Mouse (Mus musculus): Measurements from ENCODE around the gene Olfr1361. TPM values are rescaled to one million over a fixed set of nuclear protein-coding genes. Genes with fewer than 3 reads are reported as not detected.

Gene Olfr1361
- total RNA-seq (2021) = not detected
- long read RNA-seq, experiment 1 = 0 reads
- long read RNA-seq, experiment 2 = 0 reads

DNA sequence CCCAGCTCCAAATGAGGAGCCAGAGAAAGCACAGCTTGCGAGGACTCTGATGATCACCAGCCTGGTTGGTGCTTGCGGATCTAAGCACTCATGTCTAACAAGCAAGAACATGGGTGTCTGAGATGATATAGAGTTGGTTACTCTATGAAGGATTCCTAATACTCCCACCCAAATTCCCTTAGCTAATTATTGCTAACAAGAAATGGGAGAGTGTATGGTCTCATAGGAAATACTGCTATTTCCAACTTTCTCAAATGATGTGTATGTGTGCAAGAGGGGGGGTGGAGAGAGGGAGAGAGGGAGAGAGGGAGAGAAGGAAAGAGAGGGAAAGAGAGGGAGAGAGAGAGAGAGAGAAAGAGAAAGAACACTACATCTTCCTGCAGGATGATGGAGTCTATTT lies at the start of gene Olfr1361:
TSS of gene Olfr1361 (minus strand) at position 101 of the 400 bp plus-strand sequence.
- no peak for DNase-seq
- intact Hi-C loops (cut with DNase I) = no loop called here

GRCm38 (mm10) chr13:21711698-21712097 lies 48.5 kb upstream of the Olfr1361 start:
- DNase-seq = no peak
- intact Hi-C loops (cut with DNase I) = loop anchor here (2.0 to 10.0 kb wide), 8 partner anchors 69 to 1813 kb away; partner anchors contain the start of genes Hist1h1b and Zscan12

- intact Hi-C loops (cut with DNase I) = loop anchor here (2.0 to 10.0 kb wide), 8 partner anchors 70 to 1814 kb away; partner anchors contain the start of genes Hist1h1b and Zscan12
- DNase-seq = peak; percentile 76 to 83
Measured at GRCm38 (mm10) chr13:21710821-21711525, 47.8 kb upstream of the Olfr1361 start.

DNA sequence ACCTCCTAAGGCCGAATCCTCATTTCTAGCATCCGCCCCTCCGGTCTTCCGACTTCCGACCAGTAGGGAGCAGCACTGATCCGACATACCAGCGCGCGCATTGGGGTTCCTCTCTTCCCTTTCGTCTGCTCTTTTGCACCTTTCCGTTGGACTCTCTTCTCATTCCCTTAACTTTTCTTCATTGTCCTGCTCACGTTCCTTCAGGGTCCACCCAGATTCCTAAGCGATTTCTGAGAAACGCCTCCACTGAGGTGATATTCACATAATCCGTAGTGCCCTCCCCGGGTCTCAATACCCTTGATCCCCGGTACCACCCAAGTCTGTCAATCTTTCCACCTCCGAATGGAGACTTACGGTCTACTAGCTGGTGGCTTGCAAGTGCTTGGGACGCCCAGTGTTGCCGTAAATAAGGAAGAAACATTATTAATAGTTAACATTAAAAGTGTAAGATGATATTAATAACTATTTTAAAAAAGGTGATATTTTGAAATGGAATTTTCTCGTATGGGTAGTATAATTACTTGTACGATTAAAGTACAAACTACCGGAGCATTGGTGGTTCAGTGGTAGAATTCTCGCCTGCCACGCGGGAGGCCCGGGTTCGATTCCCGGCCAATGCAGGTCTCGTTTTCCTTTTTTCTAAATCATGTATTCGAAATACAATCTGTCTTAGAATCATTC lies 47.0 kb upstream of the Olfr1361 start:
- DNase-seq = peak; percentile 88 to 93
- intact Hi-C loops (cut with DNase I) = loop anchor here (2.0 to 10.0 kb wide), 8 partner anchors 71 to 1815 kb away; partner anchors contain the start of genes Hist1h1b and Zscan12

DNA sequence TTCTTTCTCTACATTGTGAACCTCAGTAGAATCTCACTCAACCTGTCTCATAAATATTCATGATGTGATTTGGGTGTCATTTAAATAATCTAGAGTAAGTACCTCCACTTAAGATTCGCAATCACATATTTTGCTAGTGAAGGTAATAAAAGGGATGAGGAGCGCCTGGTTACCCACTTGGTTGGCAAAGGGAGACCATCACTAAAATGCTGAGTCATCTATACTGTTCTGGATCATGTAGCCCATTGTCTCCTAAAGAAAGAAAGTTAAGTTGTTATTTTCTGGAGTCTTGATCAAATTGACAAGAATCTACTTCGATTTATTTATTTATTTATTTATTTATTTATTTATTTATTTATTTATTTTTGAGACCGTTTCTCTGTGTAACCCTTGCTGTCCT lies 43.5 kb upstream of the Olfr1361 start:
- intact Hi-C loops (cut with DNase I) = no loop called here
- no peak for DNase-seq

- no peak for DNase-seq
- intact Hi-C loops (cut with DNase I) = no loop called here
Measured at GRCm38 (mm10) chr13:21697811-21698210, 34.6 kb upstream of the Olfr1361 start, which contains the start of gene Olfr1359. Olfr1359 (plus strand) TSS chr13:21698111.

- no peak for DNase-seq
- intact Hi-C loops (cut with DNase I) = no loop called here
Measured at GRCm38 (mm10) chr13:21677305-21677704, 14.1 kb upstream of the Olfr1361 start, which contains the start of gene Olfr1360. Olfr1360 (minus strand) TSS chr13:21677405.

GRCm38 (mm10) chr13:21642418-21642817 lies 20.8 kb downstream of the Olfr1361 start, which contains the start of gene Olfr11:
Olfr11 (minus strand) TSS chr13:21642518.
- intact Hi-C loops (cut with DNase I) = no loop called here
- no peak for DNase-seq

GRCm38 (mm10) chr13:21613922-21614321 lies 49.3 kb downstream of the Olfr1361 start, which contains the start of gene Olfr1362:
Olfr1362 (minus strand) TSS chr13:21614022.
- DNase-seq = no peak
- intact Hi-C loops (cut with DNase I) = no loop called here

Other genes with a start within 250 kb of the Olfr1361 start
- under 1 TPM; 0.32 to 0.60 TPM for gene Pgbd1, start 222.3 kb downstream of the Olfr1361 start, total RNA-seq (2021)
- 10 to 100 TPM; 21.7 to 24.1 TPM for gene Zscan26, start 209.7 kb downstream of the Olfr1361 start, total RNA-seq (2021)
- gene Nkapl, start 194.9 kb downstream of the Olfr1361 start, total RNA-seq (2021) = under 1 TPM; 0.59 to 0.88 TPM
- 1 to 10 TPM in 1 of 2 experiments, under 1 TPM in 1; 0.93 to 1.3 TPM for gene Zkscan4, start 184.5 kb downstream of the Olfr1361 start, total RNA-seq (2021)
- gene Gm10065, start 183.9 kb downstream of the Olfr1361 start, total RNA-seq (2021) = not detected
- gene AK157302, start 168.2 kb downstream of the Olfr1361 start, total RNA-seq (2021) = 10 to 100 TPM; 25.3 to 25.6 TPM
- gene Gm11273, start 162.0 kb downstream of the Olfr1361 start, total RNA-seq (2021) = 100 to 1,000 TPM; 233 to 256 TPM
- gene Zkscan8, start 132.3 kb downstream of the Olfr1361 start, total RNA-seq (2021) = 10 to 100 TPM; 11.7 to 12.3 TPM
- not detected for gene Olfr1366, start 120.6 kb downstream of the Olfr1361 start, total RNA-seq (2021)
- gene Olfr1535, start 103.5 kb downstream of the Olfr1361 start, total RNA-seq (2021) = not detected
- not detected for gene Olfr1364, start 81.6 kb downstream of the Olfr1361 start, total RNA-seq (2021)
- not detected for gene Olfr1362, start 49.4 kb downstream of the Olfr1361 start, total RNA-seq (2021)
- not detected for gene Olfr11, start 20.9 kb downstream of the Olfr1361 start, total RNA-seq (2021)
- not detected for gene Olfr1360, start 14.0 kb upstream of the Olfr1361 start, total RNA-seq (2021)
- not detected for gene Olfr1359, start 34.7 kb upstream of the Olfr1361 start, total RNA-seq (2021)
- gene Hist1h2bl, start 52.8 kb upstream of the Olfr1361 start, total RNA-seq (2021) = 100 to 1,000 TPM in 1 of 2 experiments, 10 to 100 TPM in 1; 66.3 to 130 TPM
- 100 to 1,000 TPM in 1 of 2 experiments, 10 to 100 TPM in 1; 51.5 to 150 TPM for gene Hist1h2ai, start 53.0 kb upstream of the Olfr1361 start, total RNA-seq (2021)
- gene Hist1h3h, start 54.3 kb upstream of the Olfr1361 start, total RNA-seq (2021) = 100 to 1,000 TPM in 1 of 2 experiments, 10 to 100 TPM in 1; 82.7 to 215 TPM
- gene Hist1h2bm, start 58.7 kb upstream of the Olfr1361 start, total RNA-seq (2021) = 10 to 100 TPM; 21.5 to 40.5 TPM
- gene Hist1h4j, start 71.7 kb upstream of the Olfr1361 start, total RNA-seq (2021) = 10 to 100 TPM; 13.0 to 25.4 TPM
- gene Hist1h4k, start 87.1 kb upstream of the Olfr1361 start, total RNA-seq (2021) = 100 to 1,000 TPM; 128 to 321 TPM
- gene Hist1h2ak, start 90.4 kb upstream of the Olfr1361 start, total RNA-seq (2021) = 10 to 100 TPM; 16.6 to 53.8 TPM
- gene Hist1h2bn, start 90.7 kb upstream of the Olfr1361 start, total RNA-seq (2021) = 10 to 100 TPM; 34.2 to 84.3 TPM
- 10 to 100 TPM; 33.7 to 72.0 TPM for gene Hist1h1b, start 117.2 kb upstream of the Olfr1361 start, total RNA-seq (2021)
- gene Hist1h3i, start 120.0 kb upstream of the Olfr1361 start, total RNA-seq (2021) = 100 to 1,000 TPM in 1 of 2 experiments, 10 to 100 TPM in 1; 74.9 to 156 TPM
- 10 to 100 TPM; 10.5 to 19.2 TPM for gene Hist1h2an, start 123.8 kb upstream of the Olfr1361 start, total RNA-seq (2021)
- 10 to 100 TPM; 19.6 to 53.2 TPM for gene Hist1h2bp, start 124.1 kb upstream of the Olfr1361 start, total RNA-seq (2021)
- gene Hist1h2bq, start 146.8 kb upstream of the Olfr1361 start, total RNA-seq (2021) = 100 to 1,000 TPM in 1 of 2 experiments, 10 to 100 TPM in 1; 53.2 to 110 TPM
- gene Hist1h2ao, start 147.1 kb upstream of the Olfr1361 start, total RNA-seq (2021) = not detected
- gene Hist1h4m, start 148.4 kb upstream of the Olfr1361 start, total RNA-seq (2021) = 100 to 1,000 TPM; 163 to 280 TPM
- gene Hist1h4n, start 168.8 kb upstream of the Olfr1361 start, total RNA-seq (2021) = 10 to 100 TPM in 1 of 2 experiments, 1 to 10 TPM in 1; 9.1 to 16.3 TPM
- 100 to 1,000 TPM in 1 of 2 experiments, 10 to 100 TPM in 1; 85.4 to 183 TPM for gene Hist1h2ap, start 170.1 kb upstream of the Olfr1361 start, total RNA-seq (2021)
- 100 to 1,000 TPM in 1 of 2 experiments, 10 to 100 TPM in 1; 52.5 to 108 TPM for gene Hist1h2br, start 170.4 kb upstream of the Olfr1361 start, total RNA-seq (2021)

Measured in heart, postnatal 14 days (tissue).